Mouse (Mus musculus) heart, embryonic 12.5 days (tissue): ENCODE data around the gene Fkbp5. TPM values are rescaled to one million over a fixed set of nuclear protein-coding genes. Genes with fewer than 3 reads are reported as not detected.

Experiments used
- ATAC-seq: fragments of 200-750 bp; cut with Nextera tagmentation; 2 replicates; pipeline ENCODE4 v1.8.0; 2017; ENCODE audit warnings: moderate TSS enrichment, moderate library complexity; ENCODE audit not compliant: insufficient number of reproducible peaks, low FRiP score
- H3K27ac ChIP-seq: fragments of 300-500 bp; sonication (generic); 2 replicates; pipeline ENCODE4 v1.5.1; 2016; ENCODE audit warnings: mild to moderate bottlenecking, moderate library complexity; ENCODE audit not compliant: poor library complexity, severe bottlenecking
- H3K27me3 ChIP-seq: fragments of 300-500 bp; sonication (generic); replicated peaks from 2 replicates; pipeline ENCODE4 v1.6.1; 2016; ENCODE audit warnings: mild to moderate bottlenecking, moderate library complexity
- H3K36me3 ChIP-seq: fragments of 300-500 bp; sonication (generic); 2 replicates; pipeline ENCODE4 v1.6.1; 2016; ENCODE audit warnings: mild to moderate bottlenecking, moderate library complexity
- H3K4me1 ChIP-seq: fragments of 300-500 bp; sonication (generic); replicated peaks from 2 replicates; pipeline ENCODE4 v1.6.1; 2016; ENCODE audit warnings: mild to moderate bottlenecking
- H3K4me2 ChIP-seq: fragments of 300-500 bp; sonication (generic); 2 replicates; pipeline ENCODE4 v1.6.1; 2016; ENCODE audit warnings: mild to moderate bottlenecking, moderate library complexity
- H3K4me3 ChIP-seq: fragments of 300-500 bp; sonication (generic); 2 replicates; pipeline ENCODE4 v1.5.1; 2016; ENCODE audit warnings: mild to moderate bottlenecking
- H3K9ac ChIP-seq: fragments of 300-500 bp; sonication (generic); 2 replicates; pipeline ENCODE4 v1.6.1; 2016; ENCODE audit warnings: mild to moderate bottlenecking, moderate library complexity
- H3K9me3 ChIP-seq: fragments of 300-500 bp; sonication (generic); replicated peaks from 2 replicates; pipeline ENCODE4 v1.6.1; 2016; ENCODE audit warnings: mild to moderate bottlenecking, moderate library complexity
- WGBS: fragments of 180-500 bp; shearing (Covaris S2); methylation state at CpG from one replicate; pipeline ENCODE4 v1.1.7; 2016; 5-methylcytosine and 5-hydroxymethylcytosine counted together
- polyA plus RNA-seq: library from polyadenylated mRNA; unstranded; fragments of >200 nt; fragmentation: Nextera tagmentation; extraction: Ambion mirVana; gene quantifications from 2 replicates; pipeline ENCODE4 v1.2.1, GENCODE M21; 2016

Gene Fkbp5
- polyA plus RNA-seq, 1 experiment from 2014 or later: 16.0 TPM

DNA sequence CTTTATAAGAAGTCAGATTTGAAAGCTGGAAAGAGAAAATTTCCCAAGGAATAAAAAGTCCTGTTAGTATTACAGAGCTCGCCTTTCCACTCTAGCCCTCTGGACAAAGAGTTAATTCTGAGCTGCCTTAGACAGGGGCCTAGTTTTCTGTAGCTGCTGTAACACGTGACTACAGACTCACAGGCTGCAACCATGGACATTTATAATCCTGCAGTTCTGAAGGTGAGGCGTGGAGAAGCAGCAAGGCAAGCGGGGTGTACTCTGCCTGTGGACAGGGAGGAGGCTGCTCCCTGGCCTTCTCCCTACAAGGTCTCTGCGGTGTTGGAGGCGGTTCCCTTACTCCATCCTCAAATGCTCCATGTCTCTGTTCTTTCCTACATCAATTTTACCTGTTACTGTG, 64.4 kb downstream of the Fkbp5 start:
- Histone ChIP-seq H3K4me1 (0 out of 2 replicates have a peak, but pooled peaks cover 2% of the 10 kb centered on the region), H3K27ac (no peak overlapping the region), H3K27me3 (no peaks in the 10 kb centered on the region), H3K36me3 (no peaks in the 10 kb centered on the region), H3K9me3 (no peaks in the 10 kb centered on the region), H3K4me3 (no peak overlapping the region), H3K9ac (no peak overlapping the region), H3K4me2 (no peak overlapping the region)
- ATAC-seq: no peak
- WGBS: 73% methylated on average over 6 of the region's 6 CpGs

DNA sequence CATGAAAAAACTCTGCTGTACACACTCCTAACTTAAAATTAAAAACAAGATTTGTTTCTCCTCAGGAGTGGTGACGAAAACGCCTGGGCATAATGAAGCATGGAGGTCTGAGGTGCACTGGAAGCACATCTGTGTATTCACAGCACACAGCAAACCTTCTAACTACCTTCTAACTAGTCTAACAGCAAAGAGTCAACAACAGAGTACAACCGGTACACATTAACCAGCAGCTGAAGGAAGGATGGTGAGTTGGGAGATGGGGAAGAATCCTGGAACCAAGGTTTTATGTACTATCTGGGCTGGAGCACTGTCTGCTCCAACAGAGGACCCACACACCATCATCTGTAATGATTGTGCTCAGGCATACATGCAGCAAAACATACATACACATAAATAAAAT, 65.4 kb downstream of the Fkbp5 start:
- Histone ChIP-seq H3K9ac (no peak overlapping the region), H3K27me3 (no peaks in the 10 kb centered on the region), H3K27ac (no peak overlapping the region), H3K4me3 (no peak overlapping the region), H3K4me2 (no peak overlapping the region), H3K4me1 (0 out of 2 replicates have a peak, but pooled peaks cover 2% of the 10 kb centered on the region), H3K9me3 (no peaks in the 10 kb centered on the region), H3K36me3 (no peaks in the 10 kb centered on the region)
- ATAC-seq: no peak
- 91% methylated on average over 3 of the region's 3 CpGs for WGBS

DNA sequence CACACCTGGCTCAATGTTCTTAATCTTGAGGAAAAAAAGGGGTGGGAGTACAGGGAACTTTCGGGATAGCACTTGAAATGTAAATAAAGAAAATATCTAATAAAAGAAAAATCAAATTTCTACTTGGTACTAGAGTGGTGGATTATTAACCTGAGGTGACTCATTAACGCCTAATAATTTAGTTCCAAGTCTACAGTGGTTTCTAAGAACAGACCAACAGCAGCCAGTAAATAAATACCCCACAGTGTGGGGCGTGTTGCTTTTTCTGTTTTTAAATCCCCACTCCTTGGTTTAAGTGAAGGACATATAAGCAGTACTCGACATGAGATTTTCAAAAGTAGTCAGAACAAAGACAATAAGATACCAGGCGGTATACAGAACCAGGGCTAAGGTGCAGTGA, 65.8 kb downstream of the Fkbp5 start:
- Histone ChIP-seq H3K27me3 (no peaks in the 10 kb centered on the region), H3K27ac (no peak overlapping the region), H3K4me2 (no peak overlapping the region), H3K9me3 (no peaks in the 10 kb centered on the region), H3K4me1 (0 out of 2 replicates have a peak, but pooled peaks cover 2% of the 10 kb centered on the region), H3K9ac (no peak overlapping the region), H3K4me3 (no peak overlapping the region), H3K36me3 (no peaks in the 10 kb centered on the region)
- 84% methylated on average over 5 of the region's 5 CpGs for WGBS
- ATAC-seq: no peak

DNA sequence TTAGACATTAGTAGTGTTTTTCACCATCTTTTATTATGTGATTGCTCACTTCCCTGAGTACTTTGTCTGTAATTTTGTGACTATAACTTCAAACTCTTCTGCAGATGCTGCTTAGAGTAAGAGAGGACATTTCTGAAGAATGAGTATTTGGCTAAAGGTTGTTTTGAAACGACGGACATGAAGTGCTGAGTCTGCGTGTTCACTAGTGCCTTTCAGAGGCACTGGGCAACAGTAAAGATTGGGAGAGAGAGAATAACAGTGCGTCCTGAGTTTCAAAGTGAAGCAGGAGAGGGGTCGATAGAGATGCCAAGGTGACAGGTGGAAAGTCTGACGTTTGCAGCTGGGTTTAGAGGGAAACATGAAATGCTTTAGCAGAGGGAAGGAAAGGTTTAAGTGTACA, 69.1 kb downstream of the Fkbp5 start:
- 72% methylated on average over 6 of the region's 6 CpGs for WGBS
- Histone ChIP-seq H3K4me1 (no peaks in the 10 kb centered on the region), H3K27ac (no peak overlapping the region)

DNA sequence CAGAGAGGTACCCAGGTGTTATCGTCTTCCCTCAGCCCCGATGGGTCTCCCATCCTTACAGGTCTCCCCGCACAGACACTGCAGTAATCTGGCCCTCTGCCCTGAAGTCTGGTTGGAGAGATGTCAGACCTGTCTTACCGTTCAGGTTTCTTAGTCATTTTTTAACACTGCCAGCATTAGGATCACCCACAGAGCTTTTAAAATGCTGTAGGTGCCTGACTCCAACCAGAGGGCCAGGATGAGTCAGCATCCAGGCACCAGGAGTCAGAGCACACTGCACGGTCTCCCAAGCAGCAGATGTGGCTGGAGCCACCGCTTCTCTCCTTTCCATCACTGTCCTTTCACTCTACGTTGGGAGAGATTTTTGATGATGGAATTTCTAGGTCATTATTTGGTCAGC, 69.5 kb downstream of the Fkbp5 start:
- H3K9me3 ChIP-seq: no peaks in the 10 kb centered on the region
- no peak overlapping the region for H3K27ac ChIP-seq
- H3K9ac ChIP-seq: no peak overlapping the region
- no peak overlapping the region for H3K4me2 ChIP-seq
- H3K36me3 ChIP-seq: no peaks in the 10 kb centered on the region
- no peaks in the 10 kb centered on the region for H3K4me1 ChIP-seq
- no peak for ATAC-seq
- 77% methylated on average over 7 of the region's 7 CpGs for WGBS
- H3K27me3 ChIP-seq: no peaks in the 10 kb centered on the region
- no peak overlapping the region for H3K4me3 ChIP-seq

More for the DNA sequence above, 69.1 kb downstream of the Fkbp5 start:
- Histone ChIP-seq H3K4me3 (no peak overlapping the region), H3K27me3 (no peaks in the 10 kb centered on the region), H3K4me2 (no peak overlapping the region), H3K9me3 (no peaks in the 10 kb centered on the region), H3K36me3 (no peaks in the 10 kb centered on the region), H3K9ac (no peak overlapping the region)
- ATAC-seq: no peak

DNA sequence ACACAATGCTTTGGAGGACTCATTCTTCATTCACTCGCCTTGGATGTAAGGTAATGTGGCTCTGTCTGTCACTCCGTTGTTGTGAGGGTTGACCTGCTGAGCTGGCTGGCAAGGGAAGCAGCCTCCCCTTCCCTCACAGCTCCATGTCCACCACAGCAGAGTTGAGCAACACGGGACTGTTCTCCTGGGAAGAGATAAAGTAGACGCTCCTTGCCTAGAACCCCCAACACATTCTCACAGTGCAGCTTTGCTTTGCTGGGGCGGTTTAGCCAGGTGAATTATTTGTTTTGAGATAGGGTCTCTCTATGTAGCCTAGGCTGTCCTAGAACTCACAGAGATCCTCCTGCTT, 70.5 kb downstream of the Fkbp5 start:
- Histone ChIP-seq H3K27me3 (no peaks in the 10 kb centered on the region), H3K9me3 (no peaks in the 10 kb centered on the region), H3K4me2 (no peak overlapping the region), H3K27ac (no peak overlapping the region), H3K9ac (no peak overlapping the region), H3K4me1 (no peaks in the 10 kb centered on the region), H3K4me3 (no peak overlapping the region), H3K36me3 (no peaks in the 10 kb centered on the region)
- WGBS: 54% methylated on average over 5 of the region's 5 CpGs
- ATAC-seq: no peak

DNA sequence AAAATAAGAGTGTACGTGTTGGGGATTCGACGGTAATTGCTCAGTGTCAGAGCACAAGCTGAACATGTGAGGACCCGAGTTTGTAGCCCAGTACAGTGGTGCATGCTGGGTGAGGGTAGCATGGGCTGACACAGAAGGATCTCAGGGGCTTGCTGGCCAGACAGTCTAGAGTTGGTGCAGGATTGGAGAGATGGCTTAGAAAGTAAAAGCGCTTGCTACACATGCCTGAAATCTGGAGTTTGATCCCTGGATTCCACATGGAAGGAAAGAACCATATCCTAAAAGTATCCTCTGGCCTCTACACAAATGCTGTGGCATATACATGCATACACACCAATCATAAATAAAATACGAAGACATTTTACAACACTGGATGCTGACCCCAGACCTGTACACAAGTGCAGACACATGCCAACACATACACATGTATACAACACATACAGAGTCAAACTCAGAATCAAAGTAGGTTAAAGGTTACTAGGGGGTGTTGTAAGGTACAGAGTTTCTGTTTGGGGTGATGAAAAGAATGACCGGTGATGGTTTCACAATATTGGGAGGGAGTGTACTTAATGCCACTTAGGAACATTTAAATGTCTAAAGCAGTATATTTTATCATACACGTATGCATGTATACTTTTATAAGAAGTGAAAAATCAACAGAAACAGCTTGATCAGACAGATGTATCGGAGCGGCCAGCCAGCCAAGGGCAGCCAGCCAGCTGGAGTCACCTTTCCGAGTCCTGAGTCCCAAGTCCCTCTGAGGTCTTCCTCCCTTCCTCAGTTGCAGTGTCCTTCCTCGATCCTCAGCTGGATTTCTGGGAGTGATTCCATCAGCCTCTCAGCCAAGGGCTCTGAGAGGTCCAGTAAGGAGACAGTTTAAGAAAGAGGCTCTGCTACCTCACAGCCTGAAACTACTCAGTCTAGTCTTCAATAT, 71.2 kb downstream of the Fkbp5 start:
- no peaks in the 10 kb centered on the region for H3K9me3 ChIP-seq
- H3K4me3 ChIP-seq: no peak overlapping the region
- ATAC-seq: no peak
- no peak overlapping the region for H3K27ac ChIP-seq
- no peaks in the 10 kb centered on the region for H3K36me3 ChIP-seq
- H3K27me3 ChIP-seq: no peaks in the 10 kb centered on the region
- WGBS: 89% methylated on average over 12 of the region's 12 CpGs
- no peaks in the 10 kb centered on the region for H3K4me1 ChIP-seq
- no peak overlapping the region for H3K4me2 ChIP-seq
- no peak overlapping the region for H3K9ac ChIP-seq

DNA sequence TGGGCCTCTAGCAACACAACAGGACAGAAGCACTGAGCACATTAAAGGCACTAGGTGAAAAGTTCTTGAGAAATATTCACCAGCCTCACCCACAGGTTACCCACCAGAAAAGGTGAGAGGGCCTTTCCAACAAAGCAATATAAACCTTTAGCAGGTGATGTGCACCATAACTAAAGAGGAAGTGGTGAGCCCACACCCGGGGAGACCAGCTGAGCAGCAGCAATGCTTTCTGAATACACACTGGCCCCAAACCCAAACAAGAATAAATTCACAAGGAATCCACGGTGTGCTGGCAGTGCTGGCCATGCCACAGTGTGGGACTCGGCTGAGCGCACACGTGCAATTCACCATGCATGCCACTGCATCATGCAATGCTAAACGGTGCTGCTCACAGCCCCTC, 74.7 kb downstream of the Fkbp5 start:
- H3K4me3 ChIP-seq: no peak overlapping the region
- H3K9me3 ChIP-seq: no peaks in the 10 kb centered on the region
- no peak overlapping the region for H3K9ac ChIP-seq
- 85% methylated on average over 6 of the region's 6 CpGs for WGBS
- no peak for ATAC-seq
- H3K27me3 ChIP-seq: no peaks in the 10 kb centered on the region
- H3K4me1 ChIP-seq: no peaks in the 10 kb centered on the region
- H3K27ac ChIP-seq: no peak overlapping the region
- no peak overlapping the region for H3K4me2 ChIP-seq
- H3K36me3 ChIP-seq: peaks cover 11% of the 10 kb centered on the region

DNA sequence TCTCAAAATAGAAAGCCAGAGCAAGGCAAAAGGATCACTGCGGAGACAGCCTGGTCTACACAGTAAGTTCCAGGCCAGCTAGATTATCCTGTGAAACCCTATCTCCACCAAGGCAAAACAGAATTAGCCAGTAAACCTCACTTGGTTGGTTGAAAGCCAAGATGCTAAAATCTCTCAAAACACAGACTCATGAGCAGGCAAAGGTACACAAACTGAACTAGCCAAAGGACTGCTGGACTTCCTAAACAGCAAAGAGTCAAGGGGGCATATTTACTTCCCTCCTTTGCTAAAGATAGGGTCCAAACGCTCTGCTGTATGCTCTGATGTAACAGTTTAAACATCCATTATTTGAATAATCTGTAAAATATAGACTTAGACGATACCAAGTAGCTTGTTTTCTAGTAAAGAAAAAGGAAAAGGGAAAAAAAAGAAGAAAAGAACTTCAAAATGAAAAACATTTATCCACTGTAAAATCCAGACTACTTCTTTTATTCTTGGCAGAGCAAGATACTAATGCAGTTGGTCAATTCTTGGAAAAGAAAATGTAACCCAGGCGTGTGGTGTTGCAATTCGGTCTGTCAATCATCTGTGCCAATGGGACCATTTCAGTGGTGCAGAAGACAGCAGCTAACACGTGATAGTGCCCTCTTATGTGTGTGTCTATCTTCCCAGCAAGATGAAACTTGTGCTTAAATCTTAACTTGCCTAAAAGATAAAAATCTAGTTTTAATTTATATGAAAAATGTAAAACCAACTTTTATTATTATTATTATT, 78.8 kb downstream of the Fkbp5 start:
- WGBS: 84% methylated on average over 6 of the region's 6 CpGs
- Histone ChIP-seq H3K4me2 (no peak overlapping the region), H3K27me3 (no peaks in the 10 kb centered on the region), H3K9me3 (no peaks in the 10 kb centered on the region), H3K4me1 (no peaks in the 10 kb centered on the region), H3K36me3 (peaks cover 18% of the 10 kb centered on the region), H3K27ac (no peak overlapping the region), H3K4me3 (no peak overlapping the region), H3K9ac (no peak overlapping the region)
- no peak for ATAC-seq

DNA sequence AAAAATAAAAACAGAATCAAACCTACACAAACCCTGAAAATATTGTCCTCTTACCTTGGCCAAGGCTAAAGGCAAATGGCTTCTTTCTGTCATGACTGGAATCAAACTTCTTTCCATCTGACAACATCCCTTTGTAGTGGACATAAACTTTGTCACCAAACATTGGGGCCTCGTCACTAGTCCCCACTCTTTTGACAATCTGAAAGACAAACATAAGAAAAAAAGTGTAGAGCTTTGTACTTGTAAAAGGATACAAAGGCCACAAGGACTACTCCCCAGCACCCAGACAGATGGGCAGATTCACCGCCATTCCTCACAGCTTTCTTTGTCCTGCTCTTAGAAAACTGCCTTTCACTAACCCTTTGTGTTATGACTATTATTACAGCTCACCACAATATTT, 79.4 kb downstream of the Fkbp5 start:
- Histone ChIP-seq H3K27me3 (no peaks in the 10 kb centered on the region), H3K4me3 (no peak overlapping the region), H3K4me1 (no peaks in the 10 kb centered on the region), H3K4me2 (no peak overlapping the region), H3K9ac (no peak overlapping the region), H3K36me3 (peaks cover 18% of the 10 kb centered on the region), H3K27ac (no peak overlapping the region), H3K9me3 (no peaks in the 10 kb centered on the region)
- ATAC-seq: no peak
- 88% methylated on average over 2 of the region's 2 CpGs for WGBS

DNA sequence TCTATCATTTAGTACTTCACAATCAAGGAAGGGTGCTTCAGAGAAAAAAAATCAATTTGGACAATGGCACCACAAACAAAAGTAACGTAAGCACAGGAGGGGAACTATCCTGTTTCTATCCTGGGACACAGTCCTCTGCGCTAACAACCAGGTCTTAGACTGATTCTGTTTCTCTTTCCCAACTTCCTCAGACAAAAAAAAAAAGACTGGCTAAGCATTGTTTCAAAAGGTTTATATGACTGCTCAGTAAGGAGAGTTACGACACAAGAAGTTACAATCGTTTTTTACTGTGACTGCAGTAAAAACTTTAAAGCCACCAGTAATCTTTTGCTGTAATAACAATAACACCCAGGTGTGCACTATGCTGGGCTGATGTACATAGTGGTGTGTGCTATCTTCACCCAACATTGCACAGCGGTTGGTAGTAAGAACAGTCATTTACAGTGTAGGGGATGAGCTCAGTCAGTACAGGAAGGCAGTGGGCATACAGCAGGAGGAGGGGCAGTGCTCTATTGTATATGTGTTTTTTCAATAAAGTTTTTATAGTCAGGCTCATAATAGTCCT, 82.3 kb downstream of the Fkbp5 start:
- 0 out of 2 replicates have a peak, but pooled peaks cover 5% of the 10 kb centered on the region for H3K4me1 ChIP-seq
- H3K27me3 ChIP-seq: no peaks in the 10 kb centered on the region
- no peak overlapping the region for H3K4me3 ChIP-seq
- H3K36me3 ChIP-seq: peaks cover 16% of the 10 kb centered on the region
- WGBS: 79% methylated on average over 5 of the region's 5 CpGs
- H3K4me2 ChIP-seq: no peak overlapping the region
- ATAC-seq: no peak
- H3K27ac ChIP-seq: no peak overlapping the region
- no peaks in the 10 kb centered on the region for H3K9me3 ChIP-seq
- H3K9ac ChIP-seq: no peak overlapping the region
